Mouse (Mus musculus): ENCODE measurements around the gene Tcf7l1.
"Not testable (repeated sequence)": the region's sequence is repeated elsewhere in the genome, so short reads cannot be mapped to it uniquely, and the experiment has no call there.

The Tcf7l1 gene

DNA sequence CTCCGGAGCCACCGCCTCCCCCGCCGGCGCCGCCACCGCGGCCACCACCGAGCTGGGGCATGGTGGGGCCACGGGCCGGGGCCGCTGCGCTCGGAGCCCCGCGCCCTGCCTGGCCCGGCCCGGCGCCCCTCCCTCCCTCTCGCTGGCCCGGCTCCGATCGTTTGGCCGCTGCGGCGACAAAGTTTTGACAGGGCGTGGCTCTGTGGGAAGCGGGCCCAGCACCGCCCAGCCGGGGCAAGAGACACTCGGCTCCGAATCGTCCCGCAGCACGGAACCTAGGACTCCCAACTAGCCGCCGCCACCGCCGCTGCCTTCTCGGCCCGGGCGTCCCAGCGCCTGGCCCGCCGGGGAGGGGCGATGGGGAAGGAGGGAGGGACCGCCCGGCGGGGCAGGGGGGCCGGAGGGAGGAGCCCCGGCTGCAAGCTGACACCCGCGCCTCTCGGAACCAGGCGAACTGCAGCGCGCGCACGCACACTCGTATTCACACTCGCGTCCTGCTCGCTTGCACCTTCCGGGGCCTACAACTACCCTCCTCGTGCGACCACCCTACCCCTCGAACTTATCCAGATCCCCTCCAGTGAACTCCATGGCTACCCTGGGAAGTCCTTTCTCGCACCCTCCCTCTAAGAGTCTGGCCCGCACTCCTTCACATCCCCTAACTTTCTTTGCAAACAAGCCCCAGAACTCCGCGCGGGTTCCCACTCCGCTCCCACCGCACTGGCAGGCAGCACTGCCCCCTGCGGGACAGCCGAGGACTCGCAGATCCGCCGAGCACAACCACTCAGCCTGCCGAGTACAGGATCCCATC is at the start of gene Tcf7l1:
Gene Tcf7l1, minus strand, starts transcription at position 363 of the 808 bp plus-strand sequence.
- peak; percentile 94 for DNase-seq (ENCODE audit: low spot score)

DNA sequence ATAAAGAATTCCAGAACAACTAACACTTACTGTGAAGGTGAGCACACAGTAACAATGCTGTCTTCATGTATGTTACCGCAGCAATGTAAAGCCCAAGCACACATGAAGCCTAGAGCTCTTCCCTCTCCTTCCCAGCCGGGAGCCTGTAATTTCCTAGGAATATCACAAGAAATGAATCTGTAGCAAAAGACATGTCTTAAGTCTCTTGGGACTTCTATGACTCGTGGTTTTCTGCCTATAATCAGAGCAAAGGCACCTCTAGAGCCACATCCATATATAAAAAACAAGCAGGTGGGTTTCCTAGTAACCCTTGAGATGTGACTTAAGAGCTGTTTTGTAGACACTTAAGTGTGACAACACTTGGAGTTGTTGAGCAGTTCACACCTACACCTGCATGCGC is 48.7 kb upstream of the Tcf7l1 start:
- no peak for DNase-seq (ENCODE audit: low spot score)

DNA sequence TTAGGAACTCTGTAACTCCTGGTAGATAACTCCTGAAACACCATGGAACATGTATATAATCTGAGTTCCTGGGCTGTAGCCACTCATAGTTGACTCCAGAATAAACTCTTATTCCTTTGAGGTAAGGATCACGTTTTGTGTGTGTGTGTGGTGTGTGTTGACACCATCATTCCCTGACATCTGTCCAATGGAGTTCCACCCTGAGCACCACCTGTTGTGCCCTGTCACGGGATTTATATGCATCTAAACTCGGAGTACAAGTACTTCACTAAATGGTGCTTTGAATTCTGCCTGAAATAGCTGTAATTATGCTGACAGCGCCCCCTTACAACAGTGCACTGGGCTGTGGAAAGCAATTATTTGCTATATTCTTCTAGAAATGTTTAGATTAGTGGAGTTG is 45.5 kb upstream of the Tcf7l1 start:
- DNase-seq (ENCODE audit: low spot score), result no peak

DNA sequence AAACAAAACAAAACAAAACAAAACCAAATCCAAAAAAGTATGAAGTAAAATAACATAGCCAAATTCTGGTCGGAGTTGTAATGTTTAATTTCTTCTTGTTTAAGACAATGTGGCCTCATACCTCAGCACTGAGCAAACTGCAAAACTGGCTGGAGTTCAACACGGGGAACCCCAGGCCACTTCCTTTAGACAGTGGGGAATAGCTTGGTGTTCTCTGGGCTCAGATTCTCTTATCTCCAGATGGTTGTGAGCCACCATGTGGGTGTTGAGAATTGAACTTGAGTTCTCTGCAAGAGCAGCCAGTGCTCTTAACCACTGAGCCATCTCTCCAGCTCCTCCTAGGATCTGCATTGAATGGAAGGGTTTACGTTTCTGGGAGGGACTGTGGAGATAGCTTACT is 42.8 kb upstream of the Tcf7l1 start:
- DNase-seq (ENCODE audit: low spot score), result no peak

DNA sequence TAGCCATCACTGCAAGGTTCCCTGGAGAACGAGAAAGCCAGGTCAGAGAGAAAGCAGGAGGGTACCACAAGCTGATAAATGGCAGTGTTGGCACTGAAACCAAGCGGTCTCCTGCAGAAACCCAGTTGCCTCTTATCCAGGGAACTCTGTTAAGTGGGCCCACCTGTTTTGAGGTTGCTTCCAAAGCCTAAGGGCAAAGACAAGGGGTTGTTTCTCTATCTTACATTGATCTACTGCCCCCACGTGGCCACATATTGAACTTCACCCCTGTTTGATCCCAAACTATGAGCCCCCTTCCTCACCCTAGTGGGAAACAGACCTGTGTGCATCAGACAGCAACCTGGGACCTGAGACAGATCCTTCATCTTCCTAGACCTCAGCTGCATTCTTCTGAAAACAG is 42.2 kb upstream of the Tcf7l1 start:
- peak; percentile 92 for DNase-seq (ENCODE audit: low spot score)

DNA sequence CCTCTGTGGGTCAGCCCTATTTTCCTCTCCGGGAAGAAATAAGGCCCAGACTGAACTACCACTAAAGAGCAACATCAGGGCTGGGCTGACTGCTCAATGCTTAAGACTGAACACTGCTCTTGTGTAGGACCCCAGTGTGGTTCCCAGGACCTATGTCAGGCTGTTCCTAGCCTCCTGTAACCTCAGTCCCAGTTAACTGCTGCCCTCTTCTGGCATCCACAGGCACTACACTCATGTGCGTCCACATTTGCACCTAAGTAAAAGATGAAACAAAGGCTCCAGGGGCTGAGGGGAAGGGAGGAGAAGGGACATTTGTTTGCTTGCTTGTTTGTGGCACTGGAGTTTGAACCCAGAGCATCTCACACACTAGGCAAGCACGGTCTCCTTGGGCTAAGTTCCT is 39.8 kb upstream of the Tcf7l1 start:
- DNase-seq (ENCODE audit: low spot score), result no peak

DNA sequence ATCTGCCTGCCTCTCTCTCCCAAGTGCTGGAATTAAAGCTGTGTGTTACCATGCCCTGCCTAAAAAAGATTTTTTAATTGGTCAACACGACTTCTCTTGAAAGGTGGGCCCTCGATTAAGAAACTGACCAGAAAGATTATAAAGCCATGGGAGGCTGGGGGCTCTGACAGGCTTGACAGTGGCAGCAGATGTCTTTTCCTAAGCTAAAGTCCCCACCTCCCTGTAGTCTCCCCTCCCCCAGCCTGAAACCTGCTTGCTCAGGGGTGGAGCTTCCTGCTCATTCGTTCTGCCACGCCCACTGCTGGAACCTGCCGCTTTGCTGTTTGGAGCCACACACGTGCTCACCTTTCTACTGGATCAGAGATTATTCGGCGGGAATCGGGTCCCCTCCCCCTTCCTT is 39.0 kb upstream of the Tcf7l1 start:
- not testable (repeated sequence) for DNase-seq (ENCODE audit: low spot score)

DNA sequence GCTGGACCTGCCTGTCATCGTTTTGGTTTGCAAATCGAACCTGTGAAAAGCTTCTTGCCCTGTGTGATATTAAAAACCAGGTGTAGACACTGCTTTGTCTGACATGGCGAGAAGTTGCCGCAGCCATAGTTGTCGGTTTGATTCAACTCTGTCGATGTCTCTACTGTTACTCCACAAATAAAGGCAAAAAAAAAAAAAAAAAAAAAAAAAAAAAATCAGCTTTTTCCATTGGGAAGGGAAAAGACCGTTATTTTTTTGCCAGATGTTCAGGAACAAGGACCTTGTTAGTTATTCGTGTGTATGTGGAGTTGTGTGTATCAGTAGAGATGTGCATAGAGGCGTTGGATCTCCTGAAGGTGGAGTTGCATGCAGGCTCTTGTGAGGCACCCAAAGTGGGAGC is 36.7 kb upstream of the Tcf7l1 start:
- DNase-seq (ENCODE audit: low spot score), result no peak

DNA sequence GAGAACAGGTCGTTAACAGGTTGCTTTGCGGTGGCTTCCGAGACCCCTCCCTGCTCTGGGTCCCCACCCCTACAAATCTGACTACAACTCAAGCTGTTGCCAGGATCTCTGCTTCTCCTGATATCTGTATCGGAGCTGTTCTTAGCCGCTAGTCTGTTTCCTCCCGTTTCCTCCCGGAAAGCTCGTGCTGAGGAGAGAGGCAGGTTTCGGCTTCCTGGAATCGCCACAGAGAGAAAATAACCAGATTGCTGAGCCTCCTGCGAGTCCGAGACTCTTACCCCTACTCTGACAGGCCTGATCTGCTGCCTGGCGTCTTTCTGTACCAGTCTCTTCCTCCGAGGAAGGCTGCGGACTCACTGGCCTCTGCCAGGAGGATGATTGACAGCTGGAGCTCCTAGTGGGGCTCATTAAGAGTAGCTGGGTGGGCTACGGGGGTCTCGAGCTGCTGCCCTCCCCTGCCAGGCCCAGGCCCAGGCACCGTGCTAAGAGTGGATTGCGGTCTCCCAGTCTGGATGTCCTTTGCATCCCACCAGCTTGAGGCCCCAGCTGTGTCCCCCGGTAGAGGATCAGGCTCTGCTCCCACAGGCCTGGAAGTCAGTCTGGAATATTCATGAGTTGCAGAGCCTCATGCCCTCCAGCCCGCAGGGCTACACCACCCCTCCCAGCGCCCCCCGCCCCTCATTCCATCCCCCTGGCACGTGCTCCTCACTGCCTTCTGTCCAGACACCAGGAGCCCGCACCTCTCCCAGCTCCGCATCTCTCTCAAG is 36.1 kb upstream of the Tcf7l1 start:
- DNase-seq (ENCODE audit: low spot score), result peak; percentile 49

DNA sequence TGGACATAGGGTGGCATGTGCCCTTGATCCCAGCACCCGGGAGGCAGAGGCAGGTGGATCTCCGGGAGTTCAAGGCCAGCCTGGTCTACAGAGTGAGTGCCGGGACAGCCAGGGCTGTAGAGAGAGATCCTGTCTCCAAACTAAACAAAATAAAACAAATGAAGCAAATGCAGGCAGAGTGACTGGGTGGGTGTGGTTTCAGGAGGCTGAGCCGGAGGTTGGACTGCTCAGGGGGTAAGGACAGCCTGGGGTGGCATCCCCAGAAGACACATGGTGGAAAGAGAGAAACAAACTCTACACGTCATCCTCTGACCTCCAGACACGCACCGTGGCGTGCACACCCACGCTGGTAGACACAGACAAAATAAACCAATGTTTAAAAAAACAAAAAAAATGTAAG is 24.4 kb upstream of the Tcf7l1 start:
- no peak for DNase-seq (ENCODE audit: low spot score)

DNA sequence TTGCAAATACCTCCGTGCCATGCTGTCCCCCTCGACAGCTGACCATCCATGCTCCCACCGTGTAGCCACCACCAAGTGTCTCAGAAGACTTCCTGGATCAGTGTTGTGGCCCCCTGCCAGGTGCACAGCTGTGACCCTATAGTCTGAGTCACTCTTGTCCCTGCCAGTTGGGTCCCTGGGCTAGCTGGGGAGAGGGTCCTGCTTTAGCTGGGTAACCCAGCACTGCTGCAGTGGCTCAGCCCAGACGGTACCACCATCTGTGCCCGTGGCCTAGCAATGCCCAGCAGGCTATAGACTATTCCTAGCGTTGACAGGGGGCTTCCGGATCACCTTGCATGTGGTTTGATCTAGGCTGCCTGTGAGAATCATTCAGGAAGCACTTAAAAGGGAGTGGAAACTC is 21.2 kb upstream of the Tcf7l1 start:
- DNase-seq (ENCODE audit: low spot score), result no peak

DNA sequence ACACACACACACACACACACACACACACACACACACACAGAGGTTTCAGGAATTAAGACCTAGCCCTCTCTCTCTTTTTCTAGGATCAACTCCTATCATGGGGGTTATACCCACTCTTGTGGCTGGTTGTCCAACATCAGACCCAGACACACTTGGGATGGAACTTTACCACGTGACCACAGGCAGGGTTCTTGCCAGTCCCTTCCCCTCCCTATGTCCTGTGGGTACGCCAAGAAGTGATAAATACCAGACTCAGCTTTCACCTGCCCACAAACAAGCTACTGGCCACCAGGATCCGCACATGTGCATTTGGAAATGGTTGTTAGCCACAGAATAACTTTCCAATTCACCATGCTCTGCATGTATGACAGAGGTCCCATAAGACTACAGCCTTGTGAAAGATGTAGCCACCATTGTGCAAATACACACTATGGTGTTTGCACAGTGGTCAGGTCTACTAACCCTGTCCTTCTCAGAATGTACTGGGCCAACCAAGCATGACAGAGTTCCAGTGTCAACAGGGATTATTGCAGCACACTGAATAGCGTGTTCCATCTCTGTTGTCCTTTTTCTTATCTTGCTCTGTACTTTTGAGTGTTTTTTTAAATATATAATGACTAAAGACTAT is 20.6 kb upstream of the Tcf7l1 start:
- no peak for DNase-seq (ENCODE audit: low spot score)

DNA sequence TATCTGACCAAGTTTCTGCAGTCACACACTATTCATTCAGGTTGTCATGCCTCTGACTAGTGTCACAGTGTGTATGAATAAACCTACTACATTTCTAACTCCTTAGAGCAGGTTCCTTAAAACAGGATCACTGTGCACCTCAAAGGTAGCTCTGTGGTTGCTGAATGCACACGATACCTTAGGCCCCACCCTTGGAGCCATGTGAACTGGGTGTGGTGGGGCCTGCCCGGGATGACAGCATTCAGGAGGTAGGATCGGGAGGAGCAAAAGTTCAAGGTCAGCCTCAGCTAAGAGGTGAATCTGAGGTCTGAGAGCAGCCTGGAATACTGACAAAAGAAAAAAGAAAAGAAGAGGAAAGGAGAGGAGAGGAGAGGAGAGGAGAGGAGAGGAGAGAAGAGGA is 19.3 kb upstream of the Tcf7l1 start:
- no peak for DNase-seq (ENCODE audit: low spot score)

DNA sequence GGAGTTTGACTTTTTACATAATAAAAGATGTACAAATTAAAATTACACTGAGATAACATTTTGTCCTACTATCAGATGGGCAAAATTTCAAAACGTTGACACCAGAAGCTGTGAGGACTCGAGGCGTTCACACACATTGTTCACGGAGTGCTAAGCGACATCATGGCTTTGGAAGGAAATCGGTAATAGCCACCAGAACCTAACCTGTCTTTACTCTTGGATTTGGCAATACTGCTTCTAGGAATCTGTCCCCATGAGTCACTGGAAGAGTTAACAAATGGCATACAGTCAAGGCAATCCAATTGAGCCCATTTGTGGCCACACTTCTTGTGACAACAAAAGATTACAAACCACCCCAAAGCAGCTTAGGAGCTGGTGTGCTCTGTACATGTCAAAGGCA is 14.6 kb upstream of the Tcf7l1 start:
- DNase-seq (ENCODE audit: low spot score), result no peak

DNA sequence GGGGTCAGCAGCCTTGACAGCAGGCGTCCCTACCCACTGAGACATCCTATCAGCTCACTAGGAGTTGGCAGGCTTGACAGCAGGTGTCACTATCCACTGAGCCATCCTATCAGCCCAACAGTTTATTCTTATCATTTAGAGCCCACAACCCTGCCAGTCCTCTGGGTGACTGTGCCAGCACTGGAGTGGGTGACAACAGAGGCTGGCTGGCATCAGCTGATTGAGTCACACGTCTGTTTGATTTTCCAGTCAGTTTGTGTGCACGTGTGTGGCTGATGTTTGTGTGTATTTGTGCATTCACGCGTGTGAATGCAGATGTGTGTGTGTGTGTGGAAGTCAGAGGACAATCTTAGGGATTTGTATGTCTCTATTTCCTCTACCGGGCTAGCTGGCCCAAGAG is 13.1 kb upstream of the Tcf7l1 start:
- no peak for DNase-seq (ENCODE audit: low spot score)

DNA sequence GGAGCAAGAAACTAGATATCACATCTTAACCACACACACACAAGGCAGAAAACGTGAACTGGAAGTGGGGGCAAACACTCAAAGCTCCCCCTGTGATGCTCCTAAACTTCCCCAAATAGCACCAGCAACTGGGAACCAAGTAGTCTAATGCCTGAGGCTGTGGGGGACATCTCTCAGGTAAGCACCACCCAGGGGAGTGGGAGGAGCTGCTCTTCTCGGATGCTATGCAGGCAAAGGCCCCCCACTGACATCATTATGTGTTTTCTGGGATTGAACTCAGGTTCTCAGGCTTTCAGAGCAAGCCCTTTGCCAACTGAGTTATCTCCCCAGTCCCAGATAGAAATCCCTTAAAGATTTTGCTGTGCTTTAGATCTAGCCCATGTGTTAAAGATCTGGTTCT is 11.6 kb upstream of the Tcf7l1 start:
- DNase-seq (ENCODE audit: low spot score), result no peak

DNA sequence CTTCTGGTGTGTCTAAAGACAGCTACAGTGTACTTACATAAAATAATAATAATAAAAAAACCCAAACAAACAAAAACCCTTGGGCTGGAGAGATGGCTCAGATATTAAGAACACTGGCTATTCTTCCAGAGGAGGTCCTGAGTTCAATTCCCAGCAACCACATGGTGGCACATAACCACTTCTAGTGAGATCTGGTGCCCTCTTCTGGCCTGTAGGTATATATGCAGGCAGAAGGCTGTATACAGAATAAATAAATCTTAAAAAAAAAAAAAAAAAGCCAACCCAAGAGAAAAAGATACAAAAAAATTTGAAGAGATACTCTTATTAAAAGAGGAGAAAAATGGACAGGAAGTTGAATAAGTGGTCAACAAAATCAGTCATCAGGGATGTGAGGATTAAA is 8.7 kb upstream of the Tcf7l1 start:
- no peak for DNase-seq (ENCODE audit: low spot score)

DNA sequence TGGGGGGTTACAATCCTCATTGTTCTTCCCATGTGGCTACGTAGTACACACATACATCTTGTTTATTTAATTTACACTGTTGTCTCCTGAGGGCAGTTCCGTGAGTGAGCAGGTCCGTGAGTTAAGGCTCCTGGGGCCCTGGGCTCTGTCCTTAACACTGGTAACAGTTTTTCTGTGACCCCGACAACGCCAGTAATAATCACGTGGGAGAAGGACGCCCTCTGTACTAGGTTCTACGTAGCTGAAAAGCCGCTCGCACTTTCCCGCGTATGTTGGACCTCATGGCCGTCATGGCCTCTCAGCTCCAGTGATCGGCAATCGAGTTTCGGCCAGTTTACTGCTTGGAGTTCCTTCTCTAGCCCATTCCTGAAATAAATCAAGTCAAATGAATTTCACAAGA is 6.4 kb upstream of the Tcf7l1 start:
- no peak for DNase-seq (ENCODE audit: low spot score)

DNA sequence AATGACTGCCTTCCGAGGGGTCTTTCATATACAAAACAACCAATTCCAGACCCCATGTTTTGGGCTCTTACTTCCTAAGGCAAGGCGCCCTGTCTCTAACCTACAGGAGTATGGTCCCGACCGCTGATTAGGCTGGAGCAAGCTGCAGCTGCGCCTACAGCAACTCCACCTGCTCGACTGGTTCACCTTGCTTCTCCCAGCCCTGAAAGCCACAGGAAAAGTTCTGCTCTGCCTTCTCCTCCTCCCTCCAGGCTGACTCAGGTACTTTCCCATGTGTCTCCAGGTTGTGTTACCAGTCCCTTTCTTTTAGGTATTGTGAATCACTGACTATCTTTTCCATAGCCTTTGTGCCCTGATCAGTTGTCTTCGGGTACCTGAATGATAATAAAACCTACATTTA is 5.8 kb upstream of the Tcf7l1 start:
- DNase-seq (ENCODE audit: low spot score), result no peak

DNA sequence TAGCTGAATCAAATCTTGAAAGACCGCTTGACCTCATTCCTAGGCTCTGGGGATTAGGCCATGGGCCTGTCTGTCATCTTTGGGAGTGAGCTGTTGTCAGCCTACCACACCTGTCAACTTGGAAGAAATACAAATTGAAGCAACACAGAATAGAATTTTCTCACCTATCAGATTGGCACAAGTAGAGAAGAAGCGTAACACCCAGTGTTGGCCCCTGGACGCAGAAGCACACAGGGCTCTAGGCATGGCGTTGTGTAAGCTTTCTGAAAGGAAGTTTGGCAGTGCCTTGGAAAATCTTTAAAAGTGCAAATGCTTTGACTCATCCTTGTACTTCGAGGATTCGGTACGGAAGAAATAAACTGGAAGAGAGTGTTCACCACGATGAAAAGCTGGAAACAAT is 3.6 kb upstream of the Tcf7l1 start:
- DNase-seq (ENCODE audit: low spot score), result no peak

DNA sequence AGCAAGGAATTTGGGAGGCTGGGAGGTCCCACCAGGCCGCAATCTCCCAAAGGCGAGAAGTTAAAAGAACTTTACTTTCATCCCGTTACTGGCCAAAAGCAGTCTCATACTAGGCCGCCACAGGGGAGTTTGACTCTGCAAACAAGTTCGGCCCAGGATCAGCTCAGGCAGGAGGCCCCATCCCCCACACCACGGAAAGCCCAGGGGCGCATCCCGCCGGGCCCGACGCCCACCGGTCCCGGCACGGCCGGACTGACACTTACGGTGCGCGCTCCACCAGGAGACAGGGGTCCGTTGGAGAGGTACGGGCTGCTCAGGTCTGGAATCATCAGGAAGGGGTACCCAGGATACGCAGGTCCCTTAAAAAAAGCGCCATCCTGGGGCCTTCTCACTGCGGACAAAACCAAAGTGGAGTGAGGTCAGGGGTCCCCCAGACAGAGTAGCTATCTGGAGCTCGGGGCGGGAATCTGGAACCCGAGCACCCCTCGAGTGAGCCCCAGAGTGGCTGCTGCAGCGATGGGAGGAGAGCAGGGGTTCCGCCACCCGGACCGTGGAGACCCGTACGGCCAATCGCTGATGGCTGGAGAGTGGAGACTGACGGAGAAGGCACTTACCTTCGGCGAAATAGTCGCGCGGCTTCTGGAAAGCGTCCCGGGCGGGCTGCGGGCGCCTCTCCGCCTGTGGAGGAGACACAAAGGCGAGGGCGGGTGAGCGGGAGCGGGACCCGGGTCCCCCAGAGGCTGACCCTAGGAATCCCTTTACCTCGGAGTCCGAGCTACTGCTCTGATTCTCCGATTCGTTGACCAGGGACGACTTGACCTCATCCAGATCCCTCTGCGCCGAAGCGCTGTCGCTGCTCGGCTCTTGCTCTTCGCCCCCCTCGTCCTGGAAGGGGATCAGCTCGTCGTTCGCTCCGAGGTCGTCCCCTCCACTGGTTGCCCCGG is 834 bp downstream of the Tcf7l1 start:
- DNase-seq (ENCODE audit: low spot score), result peak; percentile 70

DNA sequence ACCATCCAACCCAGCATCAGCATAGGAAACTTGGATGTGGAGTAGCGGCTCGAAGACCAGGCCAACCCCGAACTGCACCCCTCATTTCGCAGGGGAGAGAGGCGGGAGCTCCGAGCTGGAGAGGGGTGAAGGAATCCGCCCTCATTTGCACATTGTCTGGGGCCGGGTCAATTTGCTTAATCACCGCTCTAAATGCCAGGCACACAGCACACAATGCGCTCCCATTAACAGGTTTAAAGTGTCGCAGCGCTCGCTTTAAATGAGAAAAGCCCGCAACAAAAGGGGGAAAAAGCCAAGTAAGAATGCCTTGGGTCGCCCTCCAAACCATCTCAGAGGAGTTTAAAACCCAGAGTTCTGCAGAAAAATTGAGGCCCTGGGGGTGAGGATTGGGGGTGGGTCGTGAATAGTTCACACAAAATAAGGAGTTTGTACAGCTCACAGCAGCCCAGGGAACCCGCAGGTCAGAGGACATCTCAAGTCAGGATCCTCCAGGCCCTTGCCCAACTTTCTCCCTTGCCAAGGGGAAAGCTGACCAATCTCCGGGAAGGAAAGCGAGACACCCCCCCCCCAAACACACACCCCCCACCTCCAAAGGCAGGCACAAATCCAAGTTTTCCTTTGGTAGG is 1.6 kb downstream of the Tcf7l1 start:
- DNase-seq (ENCODE audit: low spot score), result peak; percentile 55
